Mouse (Mus musculus): ENCODE results near the gene Fkbp3.
A peak's percentile ranks its signal among the peaks of the same experiment; 100 is the strongest.
"Not testable (repeated sequence)": the region's sequence is repeated elsewhere in the genome, so short reads cannot be mapped to it uniquely, and the experiment has no call there.

Fkbp3 gene

DNA sequence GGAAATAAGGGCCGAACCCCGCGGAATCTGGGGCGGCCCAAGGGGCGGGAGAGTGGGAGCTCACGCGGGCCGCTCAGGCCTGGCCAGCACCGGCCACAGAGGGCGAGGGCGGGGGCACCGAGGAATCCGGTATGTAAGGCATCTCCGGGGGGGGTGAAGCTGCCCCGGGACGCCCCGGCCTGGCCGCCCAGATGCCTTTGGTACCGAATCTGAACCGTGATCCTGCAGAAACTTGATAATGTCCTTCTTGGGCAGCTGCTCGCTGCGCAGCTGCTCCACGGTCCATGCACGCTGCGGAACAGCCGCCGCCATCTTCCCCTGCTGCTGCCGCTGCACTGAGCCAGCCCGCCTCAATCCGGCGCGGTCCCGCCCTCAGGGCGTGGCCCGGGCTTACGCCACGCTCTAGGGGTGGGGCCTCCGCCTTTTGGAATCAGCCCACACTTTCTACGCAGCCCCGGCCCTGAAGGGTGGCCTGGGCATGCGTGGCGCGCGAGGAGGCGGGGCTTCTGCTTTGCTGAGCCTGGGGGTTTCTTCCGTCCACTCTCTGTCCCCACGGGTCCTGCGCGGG lies at the start of gene Fkbp3:
TSS of gene Fkbp3 (minus strand) at position 397 of the 568 bp plus-strand sequence.
- peak; percentile 97 for DNase-seq (ENCODE audit: low spot score)

- DNase-seq (ENCODE audit: low spot score) = no peak
Observed at GRCm38 (mm10) chr12:65119451-65119850, 45.6 kb upstream of the Fkbp3 start.

GRCm38 (mm10) chr12:65118968-65119367 lies 45.2 kb upstream of the Fkbp3 start:
- DNase-seq (ENCODE audit: low spot score) = no peak

- DNase-seq (ENCODE audit: low spot score) = not testable (repeated sequence)
Observed at GRCm38 (mm10) chr12:65114978-65115377, 41.2 kb upstream of the Fkbp3 start.

- DNase-seq (ENCODE audit: low spot score) = no peak
Observed at GRCm38 (mm10) chr12:65113925-65114324, 40.1 kb upstream of the Fkbp3 start.

DNA sequence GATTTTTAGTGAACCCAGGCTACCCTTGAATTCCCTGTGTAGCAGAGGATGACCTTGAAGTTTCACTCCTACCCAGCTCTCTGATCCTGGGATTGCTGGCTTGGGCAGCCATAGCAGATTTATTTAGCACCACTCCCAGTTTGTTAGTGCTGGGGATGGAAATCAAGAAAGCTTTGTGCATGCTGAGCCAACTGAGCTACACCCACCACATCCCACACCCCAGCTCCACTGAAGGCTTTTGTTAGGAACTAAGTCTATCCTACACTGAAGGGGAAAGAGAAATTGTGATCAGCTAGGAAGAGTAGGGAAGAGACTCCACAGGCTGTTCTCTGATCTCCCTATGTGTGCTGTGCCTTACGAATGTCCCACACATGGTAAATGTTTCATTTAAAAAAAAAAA lies 39.0 kb upstream of the Fkbp3 start:
- DNase-seq (ENCODE audit: low spot score) = no peak

GRCm38 (mm10) chr12:65111503-65111902 lies 37.7 kb upstream of the Fkbp3 start:
- DNase-seq (ENCODE audit: low spot score) = no peak

GRCm38 (mm10) chr12:65108746-65109145 lies 34.9 kb upstream of the Fkbp3 start:
- no peak for DNase-seq (ENCODE audit: low spot score)

- DNase-seq (ENCODE audit: low spot score) = no peak
Observed at GRCm38 (mm10) chr12:65076906-65077305, 3.1 kb upstream of the Fkbp3 start.

GRCm38 (mm10) chr12:65075733-65076310 lies 2.0 kb upstream of the Fkbp3 start:
- no peak for DNase-seq (ENCODE audit: low spot score)

DNA sequence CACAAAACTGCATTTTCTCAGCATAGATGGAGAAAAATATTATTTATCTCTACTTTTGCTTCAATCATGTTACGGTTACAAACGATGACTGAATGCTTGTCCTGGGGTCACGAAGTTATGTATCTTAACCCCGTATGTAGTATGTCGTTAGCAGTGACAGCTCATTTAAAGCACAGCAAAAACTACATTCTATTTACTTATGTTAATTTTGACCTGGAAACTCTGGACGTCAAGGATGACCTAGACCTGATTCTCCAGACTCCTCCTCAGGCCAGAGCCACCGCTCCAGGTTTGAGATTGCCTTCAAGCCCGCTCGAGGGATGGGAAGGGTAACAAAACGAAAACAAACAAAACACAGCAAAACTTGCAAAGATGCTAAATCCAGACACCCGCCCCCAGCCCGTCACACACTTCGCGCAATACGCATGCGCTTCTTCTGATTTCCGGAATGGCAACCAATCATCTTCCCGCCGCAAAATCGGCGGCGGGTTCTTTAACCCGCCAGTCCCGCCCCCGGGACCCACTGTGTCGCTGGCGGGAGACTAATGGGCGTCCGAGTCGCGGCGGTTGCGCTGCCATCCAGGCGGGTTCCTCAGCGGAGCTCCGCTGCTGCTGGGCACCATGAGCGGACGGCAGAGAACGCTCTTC lies 1.4 kb upstream of the Fkbp3 start, which contains the start of gene Fancm:
TSS of gene Fancm (plus strand) at position 519 of the 648 bp plus-strand sequence.
- DNase-seq (ENCODE audit: low spot score) = peak; percentile 91

GRCm38 (mm10) chr12:65074651-65075050 lies 844 bp upstream of the Fkbp3 start:
- no peak for DNase-seq (ENCODE audit: low spot score)

DNA sequence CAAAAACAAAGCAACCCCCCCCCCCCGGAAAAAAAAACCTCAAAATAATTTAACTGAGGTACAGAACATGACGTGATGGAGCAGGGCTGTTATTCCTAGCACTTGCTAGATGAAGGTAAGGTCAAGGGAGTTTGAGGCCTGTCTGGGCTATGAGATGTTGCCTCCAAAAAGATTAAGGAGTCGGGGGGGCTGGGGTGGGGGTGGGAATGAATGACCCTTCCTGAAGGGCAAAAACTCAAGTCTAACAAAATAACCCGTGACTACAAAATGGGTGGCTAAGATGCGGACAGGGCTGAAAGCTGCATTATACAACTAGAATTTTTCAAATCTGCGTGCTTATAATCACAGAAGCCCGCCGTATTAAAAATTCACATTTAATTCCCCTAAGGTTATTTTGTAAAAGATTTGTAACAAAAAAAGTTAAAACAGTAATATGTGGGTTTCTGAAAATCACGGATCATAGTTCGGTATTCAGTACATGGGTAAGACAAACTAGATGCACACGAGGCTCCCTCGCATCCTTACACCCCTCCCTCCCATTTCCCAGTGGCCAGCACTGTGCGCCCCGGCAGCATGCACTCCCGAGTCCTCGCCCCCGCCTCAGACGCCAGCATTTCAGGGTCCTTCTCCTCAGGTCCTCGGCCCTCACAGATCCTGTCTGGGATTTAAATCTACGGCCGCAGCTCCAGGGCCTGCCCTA lies 746 bp downstream of the Fkbp3 start:
- DNase-seq (ENCODE audit: low spot score) = no peak

- no peak for DNase-seq (ENCODE audit: low spot score)
Observed at GRCm38 (mm10) chr12:65068409-65068808, 5.4 kb downstream of the Fkbp3 start.

- DNase-seq (ENCODE audit: low spot score) = no peak
Observed at GRCm38 (mm10) chr12:65066234-65066633, 7.6 kb downstream of the Fkbp3 start.

DNA sequence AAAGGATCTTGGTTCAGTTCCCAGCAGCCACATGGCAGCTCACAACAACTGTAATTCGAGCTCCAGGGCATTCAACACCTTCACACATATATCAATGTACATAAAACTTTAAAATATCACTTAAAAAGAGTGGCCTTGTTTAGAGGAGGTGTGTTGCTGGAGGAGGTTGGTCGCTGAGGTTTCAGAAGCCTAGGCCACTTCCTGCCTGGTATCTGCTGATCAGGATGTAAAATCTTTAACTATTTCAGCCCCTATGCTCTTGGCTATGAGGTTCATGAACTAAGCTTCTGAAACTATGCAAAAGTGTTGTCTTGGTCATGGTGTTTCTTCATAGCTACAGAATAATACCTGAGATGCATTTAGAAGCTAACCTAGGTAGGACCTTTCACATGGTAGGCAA lies 8.6 kb downstream of the Fkbp3 start:
- no peak for DNase-seq (ENCODE audit: low spot score)

GRCm38 (mm10) chr12:65061082-65061481 lies 12.7 kb downstream of the Fkbp3 start:
- no peak for DNase-seq (ENCODE audit: low spot score)

DNA sequence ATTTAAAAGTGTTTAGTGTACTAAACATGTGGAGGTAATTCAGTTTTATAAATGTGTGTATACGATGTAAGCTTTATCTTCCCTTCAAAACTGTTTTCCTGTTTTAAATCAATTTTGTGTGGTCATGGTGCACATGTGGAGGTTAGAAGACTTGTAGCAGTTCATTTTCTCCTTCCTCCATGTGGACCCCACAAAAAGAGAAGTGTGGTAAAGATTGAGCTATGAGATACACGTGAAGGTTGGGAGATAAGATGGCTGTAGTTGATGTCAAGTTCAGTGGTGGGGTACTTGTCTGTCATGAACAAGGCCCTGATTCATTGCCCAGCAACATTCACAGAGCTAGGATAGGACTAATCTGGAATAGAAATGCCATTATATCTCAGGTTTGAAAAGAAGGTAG lies 15.6 kb downstream of the Fkbp3 start:
- DNase-seq (ENCODE audit: low spot score) = no peak

DNA sequence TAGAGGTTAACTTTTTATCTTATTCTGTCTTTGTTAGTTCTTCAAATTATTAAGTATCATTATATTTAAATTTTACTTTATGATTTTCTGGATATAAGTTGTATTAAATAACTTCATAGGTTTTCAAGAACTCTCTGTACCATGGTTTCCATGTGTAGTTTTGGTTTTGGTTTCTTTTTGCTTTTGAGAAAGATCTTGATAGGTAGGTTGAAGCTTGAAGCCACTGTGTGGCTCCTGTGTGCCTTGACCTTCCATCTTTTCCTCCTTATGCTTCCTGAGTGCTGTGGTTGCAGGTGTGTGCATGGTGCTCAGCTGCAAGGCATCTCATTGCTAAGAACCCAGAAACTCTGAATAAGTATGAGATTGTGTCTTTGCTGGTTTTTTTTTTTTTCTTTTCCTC lies 25.0 kb downstream of the Fkbp3 start:
- DNase-seq (ENCODE audit: low spot score) = no peak

DNA sequence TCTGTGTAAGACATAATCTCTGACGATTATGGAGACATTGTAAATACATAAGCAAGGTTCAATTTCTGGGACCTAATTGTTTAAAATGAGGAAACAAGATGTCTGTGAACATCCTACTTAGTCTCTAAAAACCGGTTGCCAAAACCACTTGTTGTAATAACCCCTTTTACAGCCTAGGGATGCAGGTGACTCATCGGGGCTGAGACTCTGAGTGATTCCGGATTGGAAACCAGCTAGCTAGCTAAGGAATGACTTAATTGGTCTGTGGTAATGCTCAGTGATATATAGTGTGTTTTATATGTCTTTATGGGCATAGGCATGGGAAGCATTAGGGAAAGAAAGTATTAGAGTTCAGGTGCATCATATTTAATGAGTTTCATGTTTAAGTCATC lies 36.3 kb downstream of the Fkbp3 start:
- DNase-seq (ENCODE audit: low spot score) = no peak

- DNase-seq (ENCODE audit: low spot score) = no peak
Observed at GRCm38 (mm10) chr12:65036892-65037545, 36.8 kb downstream of the Fkbp3 start.

DNA sequence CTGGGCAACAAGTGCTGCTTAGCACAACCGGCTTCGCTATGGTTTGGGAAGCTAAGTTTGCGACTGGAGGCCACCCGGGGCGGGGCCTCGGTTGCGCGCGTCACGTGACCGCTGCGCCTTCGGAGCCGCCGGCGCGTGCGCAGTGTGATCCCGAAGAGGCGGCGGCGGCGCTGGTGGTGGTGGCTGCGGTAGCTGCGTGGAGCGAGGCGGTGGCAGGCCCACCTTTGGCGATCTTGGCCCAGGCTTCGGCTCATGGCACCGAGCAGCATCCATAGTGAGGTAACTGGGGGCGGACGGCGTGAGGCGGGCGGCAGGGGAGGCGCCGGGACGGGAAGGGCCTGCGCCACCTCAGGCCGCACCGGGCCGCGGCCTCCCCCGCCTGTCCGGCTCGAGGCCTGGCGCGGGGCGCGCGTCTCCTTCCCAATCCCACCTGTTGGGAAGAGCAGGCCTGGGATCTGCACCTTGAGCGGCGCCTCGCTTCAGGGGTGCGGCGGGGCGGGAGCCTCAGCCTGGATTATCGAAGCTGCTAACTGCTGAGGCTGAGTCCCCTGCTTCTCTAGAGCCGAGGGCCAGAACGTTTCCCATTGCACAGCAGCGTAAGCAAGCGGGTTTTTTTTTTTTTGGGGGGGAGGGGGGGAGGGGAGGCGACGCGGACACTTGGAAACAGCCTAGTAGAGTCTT lies 37.5 kb downstream of the Fkbp3 start, which contains the start of gene Prpf39:
TSS of gene Prpf39 (plus strand) at position 144 of the 681 bp plus-strand sequence.
- DNase-seq (ENCODE audit: low spot score) = peak; percentile 90

All from layer of hippocampus, adult 11-12 months (tissue).